Mouse (Mus musculus): ENCODE measurements around the gene Otop2. TPM values are rescaled to one million over a fixed set of nuclear protein-coding genes. Genes with fewer than 3 reads are reported as not detected.
A peak's percentile ranks its signal among the peaks of the same experiment; 100 is the strongest.

Gene Otop2
- polyA plus RNA-seq, 1 experiment from 2014 or later = not detected

GRCm38 (mm10) chr11:115319704-115320383, 12.9 kb downstream of the Otop2 start:
- no peak overlapping the region for H3K9ac ChIP-seq (replicated peaks; ENCODE audit: low read length)
- peaks cover 91% of the 10 kb centered on the region for H3K27me3 ChIP-seq (ENCODE audit: control insufficient read depth, insufficient read depth, low read length)
- DNase-seq (peak; percentile 57), ATAC-seq (ENCODE audit: low FRiP score, low TSS enrichment) (peak; percentile 57; the same call in 1 of the 2 replicates)
- 4% methylated on average over 18 of the region's 18 CpGs for WGBS
- 0 out of 2 replicates have a peak, but pooled peaks cover 11% of the 10 kb centered on the region for H3K4me1 ChIP-seq (ENCODE audit: control insufficient read depth, insufficient read depth, low read length)
- no peaks in the 10 kb centered on the region for H3K9me3 ChIP-seq (ENCODE audit: control insufficient read depth, low read length)
- no peaks in the 10 kb centered on the region for H3K36me3 ChIP-seq (ENCODE audit: control insufficient read depth, insufficient read depth, low read length)
- no peak overlapping the region for H3K4me2 ChIP-seq (ENCODE audit: low read length)
- H3K4me3 ChIP-seq (replicated peaks; ENCODE audit: low read depth, low read length) = no peak overlapping the region
- no peak overlapping the region for H3K27ac ChIP-seq (replicated peaks; ENCODE audit: low read depth, low read length)

- Histone ChIP-seq H3K27ac (replicated peaks; ENCODE audit: low read depth, low read length) (no peak within 1 kb of the TSS), H3K4me3 (replicated peaks; ENCODE audit: low read depth, low read length) (peak within 1 kb of the TSS; percentile 12; the same call in 1 of the 2 replicates), H3K9ac (replicated peaks; ENCODE audit: low read length) (0 out of 2 replicates have a peak within 1 kb of the TSS, but pooled peaks have one; percentile 0), H3K27me3 (ENCODE audit: control insufficient read depth, insufficient read depth, low read length) (peaks cover 72% of the 10 kb centered on the region), H3K4me2 (ENCODE audit: low read length) (peak within 1 kb of the TSS; percentile 13; the same call in 1 of the 2 replicates), H3K9me3 (ENCODE audit: control insufficient read depth, low read length) (no peaks in the 10 kb centered on the region), H3K4me1 (ENCODE audit: control insufficient read depth, insufficient read depth, low read length) (0 out of 2 replicates have a peak, but pooled peaks cover 11% of the 10 kb centered on the region), H3K36me3 (ENCODE audit: control insufficient read depth, insufficient read depth, low read length) (no peaks in the 10 kb centered on the region)
- WGBS = 4% methylated on average over 35 of the region's 35 CpGs
- DNase-seq (peak; percentile 84), ATAC-seq (ENCODE audit: low FRiP score, low TSS enrichment) (no peak)
Measured at GRCm38 (mm10) chr11:115321906-115322693, 15.1 kb downstream of the Otop2 start, which contains the start of gene Ush1g. Gene Ush1g (minus strand): TSS chr11:115322041.

GRCm38 (mm10) chr11:115323354-115323753, 16.4 kb downstream of the Otop2 start:
- no peaks in the 10 kb centered on the region for H3K9me3 ChIP-seq (ENCODE audit: control insufficient read depth, low read length)
- ATAC-seq (ENCODE audit: low FRiP score, low TSS enrichment) = no peak
- DNase-seq = peak; percentile 51
- no peak overlapping the region for H3K27ac ChIP-seq (replicated peaks; ENCODE audit: low read depth, low read length)
- no peak overlapping the region for H3K4me3 ChIP-seq (replicated peaks; ENCODE audit: low read depth, low read length)
- H3K4me2 ChIP-seq (ENCODE audit: low read length) = 0 out of 2 replicates have a peak overlapping the region, but pooled peaks have one; percentile 6
- no peaks in the 10 kb centered on the region for H3K36me3 ChIP-seq (ENCODE audit: control insufficient read depth, insufficient read depth, low read length)
- 0 out of 2 replicates have a peak, but pooled peaks cover 11% of the 10 kb centered on the region for H3K4me1 ChIP-seq (ENCODE audit: control insufficient read depth, insufficient read depth, low read length)
- peaks cover 60% of the 10 kb centered on the region for H3K27me3 ChIP-seq (ENCODE audit: control insufficient read depth, insufficient read depth, low read length)
- 20% methylated on average over 31 of the region's 32 CpGs for whole genome bisulfite sequencing
- H3K9ac ChIP-seq (replicated peaks; ENCODE audit: low read length) = 0 out of 2 replicates have a peak overlapping the region, but pooled peaks have one; percentile 16

- Histone ChIP-seq H3K4me2 (ENCODE audit: low read length) (no peak overlapping the region), H3K9ac (replicated peaks; ENCODE audit: low read length) (no peak overlapping the region), H3K27ac (replicated peaks; ENCODE audit: low read depth, low read length) (no peak overlapping the region), H3K4me1 (ENCODE audit: control insufficient read depth, insufficient read depth, low read length) (0 out of 2 replicates have a peak, but pooled peaks cover 3% of the 10 kb centered on the region), H3K27me3 (ENCODE audit: control insufficient read depth, insufficient read depth, low read length) (peaks cover 28% of the 10 kb centered on the region), H3K9me3 (ENCODE audit: control insufficient read depth, low read length) (no peaks in the 10 kb centered on the region), H3K36me3 (ENCODE audit: control insufficient read depth, insufficient read depth, low read length) (no peaks in the 10 kb centered on the region), H3K4me3 (replicated peaks; ENCODE audit: low read depth, low read length) (no peak overlapping the region)
- no peak for ATAC-seq (ENCODE audit: low FRiP score, low TSS enrichment)
- DNase-seq = no peak
- 81% methylated on average over 7 of the region's 7 CpGs for WGBS
Measured at GRCm38 (mm10) chr11:115326730-115327129, 19.8 kb downstream of the Otop2 start.

GRCm38 (mm10) chr11:115329339-115329738, 22.4 kb downstream of the Otop2 start:
- Histone ChIP-seq H3K27me3 (ENCODE audit: control insufficient read depth, insufficient read depth, low read length) (peaks cover 5% of the 10 kb centered on the region; the same call in 1 of the 2 replicates), H3K27ac (replicated peaks; ENCODE audit: low read depth, low read length) (no peak overlapping the region), H3K4me2 (ENCODE audit: low read length) (no peak overlapping the region), H3K36me3 (ENCODE audit: control insufficient read depth, insufficient read depth, low read length) (no peaks in the 10 kb centered on the region), H3K9ac (replicated peaks; ENCODE audit: low read length) (no peak overlapping the region), H3K4me3 (replicated peaks; ENCODE audit: low read depth, low read length) (no peak overlapping the region), H3K9me3 (ENCODE audit: control insufficient read depth, low read length) (no peaks in the 10 kb centered on the region), H3K4me1 (ENCODE audit: control insufficient read depth, insufficient read depth, low read length) (no peaks in the 10 kb centered on the region)
- ATAC-seq (ENCODE audit: low FRiP score, low TSS enrichment) = no peak
- no peak for DNase-seq
- WGBS = 75% methylated on average over 15 of the region's 15 CpGs

GRCm38 (mm10) chr11:115334531-115334930, 27.6 kb downstream of the Otop2 start, which contains the start of gene Otop3:
Gene Otop3 (plus strand): TSS chr11:115334731.
- no peaks in the 10 kb centered on the region for H3K36me3 ChIP-seq (ENCODE audit: control insufficient read depth, insufficient read depth, low read length)
- H3K4me2 ChIP-seq (ENCODE audit: low read length) = peak within 1 kb of the TSS; percentile 57
- 3% methylated on average over 29 of the region's 29 CpGs for WGBS
- peaks cover 17% of the 10 kb centered on the region; the same call in 1 of the 2 replicates for H3K27me3 ChIP-seq (ENCODE audit: control insufficient read depth, insufficient read depth, low read length)
- H3K4me1 ChIP-seq (ENCODE audit: control insufficient read depth, insufficient read depth, low read length) = no peaks in the 10 kb centered on the region; the same call in 1 of the 2 replicates
- peak within 1 kb of the TSS; percentile 38; the same call in 1 of the 2 replicates for H3K9ac ChIP-seq (replicated peaks; ENCODE audit: low read length)
- H3K9me3 ChIP-seq (ENCODE audit: control insufficient read depth, low read length) = no peaks in the 10 kb centered on the region
- DNase-seq (peak; percentile 58), ATAC-seq (ENCODE audit: low FRiP score, low TSS enrichment) (no peak)
- peak within 1 kb of the TSS; percentile 24 for H3K4me3 ChIP-seq (replicated peaks; ENCODE audit: low read depth, low read length)
- H3K27ac ChIP-seq (replicated peaks; ENCODE audit: low read depth, low read length) = no peak within 1 kb of the TSS

GRCm38 (mm10) chr11:115335223-115335622, 28.3 kb downstream of the Otop2 start:
- H3K9me3 ChIP-seq (ENCODE audit: control insufficient read depth, low read length) = no peaks in the 10 kb centered on the region
- H3K4me2 ChIP-seq (ENCODE audit: low read length) = no peak overlapping the region; the same call in 1 of the 2 replicates
- no peak overlapping the region for H3K4me3 ChIP-seq (replicated peaks; ENCODE audit: low read depth, low read length)
- no peak for DNase-seq
- H3K9ac ChIP-seq (replicated peaks; ENCODE audit: low read length) = no peak overlapping the region
- ATAC-seq (ENCODE audit: low FRiP score, low TSS enrichment) = no peak
- H3K36me3 ChIP-seq (ENCODE audit: control insufficient read depth, insufficient read depth, low read length) = no peaks in the 10 kb centered on the region
- no peaks in the 10 kb centered on the region; the same call in 1 of the 2 replicates for H3K4me1 ChIP-seq (ENCODE audit: control insufficient read depth, insufficient read depth, low read length)
- no peak overlapping the region for H3K27ac ChIP-seq (replicated peaks; ENCODE audit: low read depth, low read length)
- H3K27me3 ChIP-seq (ENCODE audit: control insufficient read depth, insufficient read depth, low read length) = peaks cover 17% of the 10 kb centered on the region; the same call in 1 of the 2 replicates
- WGBS = 52% methylated on average over 12 of the region's 12 CpGs

- no peak overlapping the region for H3K9ac ChIP-seq (replicated peaks; ENCODE audit: low read length)
- no peaks in the 10 kb centered on the region for H3K36me3 ChIP-seq (ENCODE audit: control insufficient read depth, insufficient read depth, low read length)
- H3K27ac ChIP-seq (replicated peaks; ENCODE audit: low read depth, low read length) = no peak overlapping the region
- 16% methylated on average over 6 of the region's 6 CpGs for WGBS
- ATAC-seq (ENCODE audit: low FRiP score, low TSS enrichment) = no peak
- H3K4me1 ChIP-seq (ENCODE audit: control insufficient read depth, insufficient read depth, low read length) = no peaks in the 10 kb centered on the region; the same call in 1 of the 2 replicates
- no peak overlapping the region for H3K4me3 ChIP-seq (replicated peaks; ENCODE audit: low read depth, low read length)
- no peak overlapping the region for H3K4me2 ChIP-seq (ENCODE audit: low read length)
- no peaks in the 10 kb centered on the region for H3K9me3 ChIP-seq (ENCODE audit: control insufficient read depth, low read length)
- DNase-seq = no peak
- peaks cover 17% of the 10 kb centered on the region; the same call in 1 of the 2 replicates for H3K27me3 ChIP-seq (ENCODE audit: control insufficient read depth, insufficient read depth, low read length)
Measured at GRCm38 (mm10) chr11:115336115-115336514, 29.2 kb downstream of the Otop2 start.

Data from midbrain, embryonic 14.5 days (tissue).